Mouse (Mus musculus): ENCODE results near the gene Rraga.

DNA sequence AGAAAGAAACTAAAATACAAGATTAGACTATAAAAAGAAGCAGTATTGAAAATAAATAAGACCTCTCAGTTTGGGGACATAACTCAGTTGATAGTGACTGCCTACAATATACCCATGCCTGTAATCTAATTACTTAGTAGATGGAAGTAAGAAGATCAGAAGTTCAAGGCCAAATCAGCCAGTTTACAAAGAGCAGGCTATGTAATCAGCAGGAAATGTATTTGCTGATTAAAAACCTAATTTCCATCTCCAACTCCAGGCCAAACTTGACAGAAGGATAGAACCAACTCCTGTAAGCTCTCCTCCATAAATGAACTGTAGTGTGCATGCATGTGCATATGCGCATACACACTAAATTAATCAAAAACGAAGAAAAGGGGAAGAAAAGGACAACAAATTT lies 15.8 kb downstream of the Rraga start:
- TF ChIP-seq CTCF (IDR thresholded peaks at IDR 0.05; ENCODE audit: low read depth, low read length) (no peak), GATA1 (IDR thresholded peaks at IDR 0.05; ENCODE audit: borderline replicate concordance, low read length) (no peak), POLR2AphosphoS5 (IDR thresholded peaks at IDR 0.05; ENCODE audit: insufficient replicate concordance, low read depth, low read length) (no peak), TAL1 (conservative IDR thresholded peaks at IDR 0.05; ENCODE audit: low read depth, low read length) (no peak)

All from G1E (cell line).